Mouse (Mus musculus) forebrain, postnatal 0 days (tissue): ENCODE data around the gene Msto1. TPM values are rescaled to one million over a fixed set of nuclear protein-coding genes. Genes with fewer than 3 reads are reported as not detected.
A peak's percentile ranks its signal among the peaks of the same experiment; 100 is the strongest.

Source experiments
- ATAC-seq: fragments of 200-750 bp; cut with Nextera tagmentation; 2 replicates; pipeline ENCODE4 v1.8.0; 2017; ENCODE audit warnings: mild to moderate bottlenecking, moderate library complexity
- DNase-seq: peaks from one replicate; pipeline ENCODE4 v3.0.0-alpha.2; 2015
- H3K27ac ChIP-seq: fragments of 300-500 bp; sonication (generic); 2 replicates; pipeline ENCODE4 v1.5.1; 2014; ENCODE audit warnings: low read depth, mild to moderate bottlenecking, antibody characterized with exemption, low read length, moderate library complexity, mixed read lengths
- H3K27me3 ChIP-seq: fragments of 300-500 bp; sonication (generic); 2 replicates; pipeline ENCODE4 v1.6.1; 2014; ENCODE audit warnings: mild to moderate bottlenecking, low read length, mixed read lengths; ENCODE audit not compliant: insufficient read depth
- H3K36me3 ChIP-seq: fragments of 300-500 bp; sonication (generic); 2 replicates; pipeline ENCODE4 v1.6.1; 2014; ENCODE audit warnings: mild to moderate bottlenecking, moderate library complexity; ENCODE audit not compliant: insufficient read depth
- H3K4me1 ChIP-seq: fragments of 300-500 bp; sonication (generic); 2 replicates; pipeline ENCODE4 v1.6.1; 2014; ENCODE audit warnings: antibody characterized with exemption; ENCODE audit not compliant: insufficient read depth
- H3K4me2 ChIP-seq: fragments of 300-500 bp; sonication (generic); 2 replicates; pipeline ENCODE4 v1.6.1; 2014; ENCODE audit warnings: low read depth, mild to moderate bottlenecking, moderate library complexity
- H3K4me3 ChIP-seq: fragments of 300-500 bp; sonication (generic); 2 replicates; pipeline ENCODE4 v1.5.1; 2014; ENCODE audit warnings: low read depth, low read length, mixed read lengths
- H3K9ac ChIP-seq: fragments of 300-500 bp; sonication (generic); 2 replicates; pipeline ENCODE4 v1.6.1; 2014; ENCODE audit warnings: mild to moderate bottlenecking
- H3K9me3 ChIP-seq: fragments of 300-500 bp; sonication (generic); 2 replicates; pipeline ENCODE4 v1.6.1; 2016; ENCODE audit warnings: low read length
- CTCF ChIP-seq: sonication (generic); IDR thresholded peaks from 2 replicates; pipeline ENCODE4 v1.5.1; 2016; ENCODE audit warnings: antibody characterized with exemption, control low read depth, low read depth
- WGBS: fragments of 180-500 bp; shearing (Covaris S2); extraction: QIAGEN DNeasy Blood & Tissue Kit; methylation state at CpG from one replicate; pipeline ENCODE4 v1.1.7; 2014; 5-methylcytosine and 5-hydroxymethylcytosine counted together
- polyA plus RNA-seq: library from polyadenylated mRNA; unstranded; fragments of >200 nt; fragmentation: Nextera tagmentation; extraction: Ambion mirVana; gene quantifications from 2 replicates; pipeline ENCODE4 v1.2.1, GENCODE M21; 2015
- total RNA-seq: library from RNA; depleted of rRNA; stranded (reverse); fragments of >200 nt; gene quantifications from 2 replicates; pipeline ENCODE4 v1.2.3, GENCODE M21; 2014

Gene Msto1
- total and polyA plus RNA-seq, 2 experiments from 2014 or later: 37.3 to 41.1 TPM

DNA sequence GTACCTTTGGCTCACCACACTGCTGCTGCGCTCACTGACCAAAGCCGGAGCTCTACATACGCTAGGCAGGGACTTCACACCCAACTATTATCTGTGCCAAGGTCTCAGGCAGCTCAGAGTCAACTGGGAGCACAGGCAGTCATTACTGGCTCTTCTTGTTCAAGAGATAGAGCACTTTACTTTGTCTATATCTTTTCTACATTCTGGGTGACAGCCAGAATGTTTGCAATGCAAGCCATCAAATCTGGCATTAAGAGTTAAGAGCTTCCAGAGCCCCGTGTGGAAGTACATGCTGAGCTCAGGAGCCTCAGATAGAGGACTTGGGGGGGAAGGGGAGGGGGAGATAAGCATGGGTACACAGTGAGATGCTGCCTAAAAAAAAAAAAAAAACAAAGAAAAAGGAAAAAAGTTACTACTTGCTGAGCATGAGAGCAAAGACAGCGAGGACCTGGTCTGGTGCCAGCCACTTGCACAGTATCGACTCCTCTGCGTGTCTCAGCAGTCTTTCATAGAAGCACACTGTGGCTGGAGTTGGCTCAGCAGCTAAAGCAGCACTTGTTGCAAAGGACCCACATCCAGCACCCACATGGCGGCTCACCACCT is 10.3 kb upstream of the Msto1 start:
- 82% methylated on average over 8 of the region's 8 CpGs for WGBS
- H3K36me3 ChIP-seq: peaks cover 82% of the 10 kb centered on the region
- no peak for TF ChIP-seq CTCF

DNA sequence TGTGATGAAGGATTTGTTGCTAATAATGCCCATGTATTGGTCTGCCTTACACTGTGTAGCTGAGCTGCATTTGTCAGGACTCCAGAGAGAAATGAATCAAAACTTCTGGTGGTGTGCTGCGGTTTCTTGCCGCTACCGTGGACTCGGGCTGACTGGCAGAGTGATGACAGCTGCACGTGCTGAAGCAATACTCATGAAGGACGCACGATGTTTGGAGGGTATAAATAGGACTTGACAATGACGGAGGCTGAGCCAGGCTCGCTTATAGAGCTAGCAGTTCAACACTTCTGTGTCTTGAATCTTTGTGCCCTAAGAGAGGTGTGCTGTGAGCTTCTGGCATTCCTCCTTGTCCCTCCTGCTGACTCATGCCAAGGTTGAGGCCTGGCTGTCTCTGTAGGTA is 7.6 kb upstream of the Msto1 start:
- no peak for ATAC-seq
- 95% methylated on average over 9 of the region's 9 CpGs for WGBS
- no peaks in the 10 kb centered on the region for H3K4me1 ChIP-seq
- H3K9me3 ChIP-seq: 0 out of 2 replicates have a peak, but pooled peaks cover 3% of the 10 kb centered on the region
- H3K4me2 ChIP-seq: no peak overlapping the region
- no peak for DNase-seq
- no peak overlapping the region for H3K9ac ChIP-seq
- no peak overlapping the region for H3K4me3 ChIP-seq
- no peak for TF ChIP-seq CTCF
- H3K36me3 ChIP-seq: peaks cover 55% of the 10 kb centered on the region
- H3K27ac ChIP-seq: no peak overlapping the region
- H3K27me3 ChIP-seq: no peaks in the 10 kb centered on the region

More for the DNA sequence above, 10.3 kb upstream of the Msto1 start:
- DNase-seq (no peak), ATAC-seq (no peak)
- Histone ChIP-seq H3K4me1 (no peaks in the 10 kb centered on the region), H3K4me2 (no peak overlapping the region), H3K27me3 (no peaks in the 10 kb centered on the region), H3K9ac (no peak overlapping the region), H3K4me3 (no peak overlapping the region), H3K27ac (no peak overlapping the region), H3K9me3 (0 out of 2 replicates have a peak, but pooled peaks cover 3% of the 10 kb centered on the region)

DNA sequence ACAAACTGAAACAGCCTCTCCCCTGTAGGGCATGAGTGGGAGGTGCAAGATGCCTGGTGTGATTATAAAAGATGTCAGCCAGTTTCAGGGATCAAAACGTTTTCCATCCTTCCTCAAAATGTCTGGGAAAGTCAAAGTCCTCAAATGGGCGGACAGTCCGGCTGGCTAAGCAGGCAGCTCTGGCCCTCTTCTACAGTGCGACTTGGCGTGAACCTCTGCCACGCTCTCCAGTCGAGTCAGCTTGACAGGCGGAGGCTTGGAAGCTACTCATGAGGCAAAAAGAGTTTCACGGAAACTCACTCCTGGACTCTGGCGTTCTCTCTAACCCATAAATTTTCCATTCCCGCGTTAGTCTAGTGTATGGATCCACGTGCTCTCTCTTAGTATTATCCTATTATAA is 5.2 kb upstream of the Msto1 start:
- H3K27ac ChIP-seq: no peak overlapping the region
- H3K9me3 ChIP-seq: 0 out of 2 replicates have a peak, but pooled peaks cover 3% of the 10 kb centered on the region
- H3K36me3 ChIP-seq: peaks cover 33% of the 10 kb centered on the region
- no peaks in the 10 kb centered on the region for H3K27me3 ChIP-seq
- no peak overlapping the region for H3K9ac ChIP-seq
- 80% methylated on average over 13 of the region's 13 CpGs for WGBS
- ATAC-seq: no peak
- no peak overlapping the region for H3K4me2 ChIP-seq
- H3K4me1 ChIP-seq: peaks cover 6% of the 10 kb centered on the region; the same call in 1 of the 2 replicates
- TF ChIP-seq CTCF: no peak
- no peak for DNase-seq
- H3K4me3 ChIP-seq: no peak overlapping the region

DNA sequence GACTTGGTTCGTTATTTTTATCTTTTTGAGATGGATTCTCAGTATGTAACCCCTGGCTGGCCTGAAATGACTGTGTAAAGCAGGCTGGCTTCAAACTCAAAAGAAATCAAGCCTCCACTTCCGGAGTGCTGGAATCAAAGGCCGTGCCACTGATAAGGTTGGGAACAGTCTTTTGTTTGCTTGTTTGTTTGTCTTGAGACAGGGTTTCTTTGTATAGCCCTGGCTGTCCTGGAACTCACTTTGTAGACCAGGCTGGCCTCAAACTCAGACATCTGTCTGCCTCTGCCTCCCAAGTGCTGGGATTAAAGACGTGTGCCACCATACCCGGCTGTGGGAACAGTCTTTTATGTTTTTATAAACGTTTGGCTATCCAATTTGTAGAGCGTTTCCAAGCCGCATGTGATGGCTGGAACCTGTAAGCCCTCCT is 598 bp upstream of the Msto1 start:
- 28% methylated on average over 8 of the region's 8 CpGs for WGBS
- peaks cover 6% of the 10 kb centered on the region; the same call in 1 of the 2 replicates for H3K4me1 ChIP-seq
- ATAC-seq (peak; percentile 5; the same call in 1 of the 2 replicates), DNase-seq (no peak)
- H3K27me3 ChIP-seq: no peaks in the 10 kb centered on the region
- peak overlapping the region; percentile 75 for H3K4me2 ChIP-seq
- no peaks in the 10 kb centered on the region for H3K9me3 ChIP-seq
- peak overlapping the region; percentile 83 for H3K27ac ChIP-seq
- peak overlapping the region; percentile 76 for H3K9ac ChIP-seq
- no peak for TF ChIP-seq CTCF
- peaks cover 28% of the 10 kb centered on the region for H3K36me3 ChIP-seq
- H3K4me3 ChIP-seq: peak overlapping the region; percentile 69

DNA sequence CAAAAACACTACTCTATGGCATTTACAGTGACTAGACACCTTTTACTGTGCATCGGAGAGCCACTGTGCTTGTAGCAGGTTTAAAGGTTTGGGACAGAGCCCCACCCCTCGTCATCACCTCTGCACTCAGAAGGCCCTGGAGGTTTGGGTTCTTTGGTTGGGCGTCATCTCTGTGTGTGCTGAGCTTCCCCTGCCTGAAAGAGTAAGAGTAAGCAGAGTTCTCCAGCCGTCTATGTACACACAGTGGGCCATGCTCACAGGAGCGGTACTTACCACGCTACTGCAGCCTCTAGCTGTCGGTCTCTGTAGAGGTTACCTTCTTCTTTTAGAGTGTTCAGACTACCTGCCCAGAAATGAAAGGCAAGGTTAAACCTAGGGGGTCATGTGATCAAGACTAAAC is 1.2 kb downstream of the Msto1 start:
- WGBS: 94% methylated on average over 7 of the region's 7 CpGs

DNA sequence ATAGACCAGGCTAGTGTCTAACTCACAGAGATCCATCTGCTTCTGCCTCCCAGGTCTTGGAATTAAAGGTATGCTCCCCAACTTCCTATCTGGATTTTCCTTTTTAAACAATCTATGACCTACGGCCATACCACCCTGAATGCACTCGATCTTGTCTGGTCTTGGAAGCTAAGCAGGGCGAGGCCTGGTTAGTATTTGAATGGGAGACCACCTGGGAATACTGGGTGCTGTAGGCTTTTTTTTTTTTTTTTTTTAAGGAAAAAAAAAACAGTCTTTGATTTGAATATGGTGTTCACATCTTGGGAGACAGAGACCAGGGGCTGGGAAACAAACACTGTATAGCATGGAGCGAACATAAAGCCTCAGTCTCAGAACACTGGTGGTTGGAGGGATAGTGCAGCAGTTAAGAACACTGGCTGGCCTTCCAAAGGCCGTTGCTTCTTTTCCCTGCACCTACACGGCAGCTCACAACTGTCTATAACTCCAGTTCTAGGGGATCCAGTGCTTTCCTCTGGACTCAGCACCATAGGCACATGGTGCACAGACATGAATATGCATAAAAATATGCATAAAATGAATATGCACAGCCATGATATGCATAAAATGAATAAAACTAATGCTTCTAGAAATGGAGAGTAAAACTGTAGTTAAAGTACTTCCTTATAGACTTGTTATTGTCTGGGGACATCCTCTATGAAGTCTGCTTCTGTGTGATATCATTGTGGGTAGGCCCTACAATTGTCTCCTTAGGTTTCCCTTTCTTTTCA is 7.2 kb downstream of the Msto1 start:
- Histone ChIP-seq H3K27me3 (no peaks in the 10 kb centered on the region), H3K4me3 (no peak overlapping the region), H3K4me2 (no peak overlapping the region), H3K4me1 (no peaks in the 10 kb centered on the region), H3K9ac (no peak overlapping the region), H3K9me3 (no peaks in the 10 kb centered on the region), H3K36me3 (peaks cover 92% of the 10 kb centered on the region), H3K27ac (no peak overlapping the region)
- 0 out of 2 replicates have a peak, but pooled peaks have one; percentile 49 for ATAC-seq
- WGBS: 85% methylated on average over 6 of the region's 6 CpGs
- DNase-seq: no peak
- TF ChIP-seq CTCF: no peak

More for the DNA sequence above, 1.2 kb downstream of the Msto1 start:
- Histone ChIP-seq H3K9ac (no peak overlapping the region), H3K27ac (no peak overlapping the region), H3K4me2 (peak overlapping the region; percentile 75; the same call in 1 of the 2 replicates), H3K27me3 (no peaks in the 10 kb centered on the region), H3K9me3 (no peaks in the 10 kb centered on the region), H3K4me3 (no peak overlapping the region), H3K4me1 (peaks cover 6% of the 10 kb centered on the region; the same call in 1 of the 2 replicates), H3K36me3 (peaks cover 45% of the 10 kb centered on the region)
- ATAC-seq (no peak), DNase-seq (no peak)
- TF ChIP-seq CTCF: no peak

DNA sequence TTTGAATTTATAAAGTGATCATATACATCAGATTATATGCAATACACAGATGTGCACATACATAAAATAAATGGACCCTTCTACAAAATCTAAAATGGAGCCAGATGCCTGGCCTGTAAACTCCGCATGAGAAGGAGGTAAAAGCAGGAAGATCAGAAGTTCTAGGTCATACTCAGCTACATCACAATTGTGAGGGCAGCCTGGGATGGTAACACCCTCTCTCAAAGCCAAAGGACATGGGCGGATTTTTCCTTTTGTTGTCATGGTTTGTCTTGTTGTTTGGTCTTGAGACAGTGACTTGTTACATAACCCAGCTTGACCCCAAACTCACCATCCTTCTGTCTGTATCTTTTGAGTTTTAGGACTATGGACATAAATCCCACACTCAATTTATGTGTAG is 8.1 kb downstream of the Msto1 start:
- Histone ChIP-seq H3K36me3 (peaks cover 87% of the 10 kb centered on the region), H3K4me2 (no peak overlapping the region), H3K4me3 (no peak overlapping the region), H3K9ac (no peak overlapping the region), H3K27ac (no peak overlapping the region), H3K27me3 (no peaks in the 10 kb centered on the region), H3K4me1 (no peaks in the 10 kb centered on the region), H3K9me3 (no peaks in the 10 kb centered on the region)
- TF ChIP-seq CTCF: no peak
- DNase-seq (no peak), ATAC-seq (no peak)
- 89% methylated on average over 2 of the region's 2 CpGs for WGBS
